Mouse (Mus musculus) cortical plate, adult 2 months (tissue): ENCODE data around the gene Ptprj.

ENCODE experiments used
- CTCF ChIP-seq: fragments of 200-500 bp; IDR thresholded peaks from 2 replicates; pipeline ENCODE4 v1.5.1; 2011; ENCODE audit warnings: mild to moderate bottlenecking, control low read depth, low read length; ENCODE audit not compliant: insufficient read depth; ENCODE audit errors: extremely low read depth
- POLR2A ChIP-seq: fragments of 200-500 bp; IDR thresholded peaks from 2 replicates; pipeline ENCODE4 v1.6.1; 2011; ENCODE audit warnings: mild to moderate bottlenecking, low read length, control low read depth; ENCODE audit not compliant: insufficient read depth; ENCODE audit errors: extremely low read depth

DNA sequence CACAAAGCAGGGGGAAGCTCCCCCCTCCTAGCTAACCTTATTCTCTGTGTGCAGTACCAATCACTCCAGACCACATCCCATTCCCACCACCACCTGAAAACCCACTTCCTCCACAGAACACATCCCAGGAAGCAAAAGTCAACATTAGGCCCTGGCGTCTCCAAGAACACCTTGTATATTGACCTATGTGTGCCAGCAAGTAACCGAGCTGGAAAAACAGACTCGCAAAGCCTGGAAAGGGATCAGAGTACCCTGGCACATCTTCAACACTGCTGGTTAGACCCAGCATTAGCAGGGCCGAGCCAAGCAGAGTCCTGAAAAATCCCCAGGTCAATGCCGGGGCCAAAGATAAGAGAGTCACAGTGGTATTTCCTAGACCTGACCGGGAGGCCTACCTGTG is 58.0 kb downstream of the Ptprj start:
- TF ChIP-seq POLR2A (no peak), CTCF (no peak)
